Mouse (Mus musculus): ENCODE measurements around the gene Acyp2.
"Not testable (repeated sequence)": the region's sequence is repeated elsewhere in the genome, so short reads cannot be mapped to it uniquely, and the experiment has no call there.

The Acyp2 gene

DNA sequence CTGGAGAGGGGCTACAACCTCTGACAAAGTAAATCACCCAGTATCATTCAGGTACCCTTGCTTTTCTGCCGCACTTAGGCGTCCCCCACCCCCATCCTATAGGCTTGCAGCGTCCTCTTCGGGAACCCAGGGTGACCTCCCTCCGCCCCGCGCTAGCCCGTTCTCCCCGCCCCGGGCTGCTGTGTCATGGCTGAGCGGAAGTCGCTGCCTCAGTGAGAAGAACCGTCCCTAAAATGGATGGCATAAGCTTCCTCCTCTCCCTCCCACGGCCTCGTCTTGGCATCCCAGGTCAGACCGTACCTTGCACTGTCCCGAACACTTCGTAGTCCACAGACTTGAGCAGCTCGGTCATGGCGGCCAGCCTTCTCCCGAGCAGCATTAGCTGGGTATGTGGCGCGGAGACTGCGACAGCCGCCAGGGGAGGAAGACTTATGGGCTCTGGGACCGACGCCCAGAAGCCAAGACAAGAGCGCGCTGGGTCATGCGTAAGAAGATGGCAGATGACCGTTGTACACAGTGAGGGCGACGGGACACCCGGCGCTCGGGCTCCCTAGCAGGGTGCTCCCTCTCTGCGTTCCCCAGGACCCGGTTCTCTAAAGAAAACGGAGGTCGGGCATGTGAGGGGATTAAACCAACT, at the start of gene Acyp2:
Gene Acyp2, minus strand, starts transcription at position 587 of the 637 bp plus-strand sequence.
- peak; percentile 91 to 93 for DNase-seq

DNA sequence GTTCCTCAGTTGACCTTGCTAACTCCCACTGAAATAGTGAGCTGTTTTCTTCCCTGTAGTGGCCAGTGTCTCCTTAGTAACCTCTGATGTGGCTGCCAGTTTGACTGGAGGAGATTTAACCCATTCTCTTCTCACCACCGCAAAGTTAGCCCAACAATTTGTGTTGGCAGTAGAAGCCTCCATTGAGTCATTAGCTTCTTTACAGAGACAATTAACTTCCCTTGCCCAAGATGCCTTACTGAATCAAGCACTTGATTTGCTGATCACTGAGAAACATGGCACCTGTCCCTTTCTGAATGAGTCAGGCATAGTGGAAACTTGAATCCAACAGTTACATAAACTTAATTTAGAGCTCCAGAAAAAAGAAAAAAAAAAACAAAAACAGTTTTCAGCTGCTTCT, 40.0 kb upstream of the Acyp2 start:
- DNase-seq: no peak

DNA sequence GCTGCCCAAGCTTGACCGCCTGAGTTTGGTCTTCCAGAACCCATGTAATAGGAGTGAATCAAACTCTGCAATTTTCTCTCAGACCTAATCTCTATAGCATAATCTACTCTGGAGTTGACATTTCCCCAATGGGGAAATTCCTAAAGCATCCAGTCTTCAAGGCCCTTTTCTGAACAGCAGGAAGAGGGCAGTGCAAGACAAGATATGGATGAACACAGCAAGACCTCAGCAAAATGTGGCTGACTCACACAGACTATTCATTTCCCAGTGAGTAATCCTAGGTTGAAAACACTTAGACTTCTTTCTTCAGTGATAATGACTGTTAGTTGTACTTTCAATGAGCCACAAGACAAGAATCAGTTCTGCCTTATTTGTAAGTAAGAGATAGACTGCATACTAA, 26.7 kb upstream of the Acyp2 start:
- peak; percentile 54 to 62 for DNase-seq

DNA sequence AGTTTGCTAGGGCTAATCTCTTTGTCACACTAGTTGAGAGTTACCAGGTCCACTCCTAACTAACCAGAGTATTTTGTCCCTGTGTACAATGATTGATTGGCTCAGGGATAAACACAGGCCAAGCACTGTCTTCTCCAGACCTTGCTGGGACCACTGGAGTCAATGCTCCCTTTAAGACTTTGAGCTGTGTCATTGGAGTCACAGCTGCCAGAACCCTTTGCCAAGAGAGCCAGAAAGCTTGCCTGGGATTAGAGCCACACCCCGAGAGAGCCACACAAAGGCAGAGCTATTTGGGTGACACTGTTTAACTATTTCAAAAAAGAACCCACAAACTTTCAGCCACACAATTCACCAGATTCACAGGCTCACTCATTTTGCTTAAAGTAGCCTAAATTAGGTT, 23.3 kb upstream of the Acyp2 start:
- DNase-seq: peak; percentile 19 to 46

DNA sequence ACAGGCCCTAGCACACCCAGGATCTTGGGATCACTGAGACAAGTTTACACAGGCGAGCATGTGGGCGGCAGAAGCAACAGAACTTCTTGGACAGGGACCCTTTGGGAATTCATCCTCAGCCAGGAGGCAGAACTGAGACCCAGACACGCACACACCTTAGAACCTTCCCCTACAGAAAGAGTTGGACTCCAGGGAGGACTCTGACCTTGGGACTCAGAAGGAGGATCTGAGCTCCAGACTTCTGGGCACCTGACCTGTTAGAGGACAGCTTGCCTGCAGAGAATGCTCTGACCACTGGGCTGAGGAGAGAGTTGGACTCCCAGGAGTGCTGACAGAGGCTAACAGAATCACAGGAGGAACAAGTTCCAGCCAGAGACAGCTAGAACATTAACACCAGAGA, 13.6 kb upstream of the Acyp2 start:
- no peak for DNase-seq

DNA sequence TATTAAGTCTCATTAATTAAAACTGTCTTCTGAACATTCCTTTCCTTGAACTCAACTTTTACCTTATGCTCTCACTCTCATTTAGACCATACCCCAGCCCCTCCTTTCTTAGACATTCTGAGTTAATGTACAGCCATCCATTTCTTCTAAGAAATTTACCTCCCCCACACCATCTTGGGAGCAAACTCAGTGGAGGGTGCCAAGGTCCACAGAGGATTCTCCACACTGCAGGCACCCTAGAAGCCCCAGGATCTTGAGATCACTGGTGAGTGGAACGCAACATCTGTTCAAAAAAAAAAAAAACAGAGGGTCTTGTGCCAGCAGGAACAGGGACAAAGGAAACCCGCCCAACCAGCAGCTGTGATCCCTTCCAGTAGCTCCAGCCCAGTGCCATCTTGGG, 13.2 kb upstream of the Acyp2 start:
- no peak for DNase-seq

DNA sequence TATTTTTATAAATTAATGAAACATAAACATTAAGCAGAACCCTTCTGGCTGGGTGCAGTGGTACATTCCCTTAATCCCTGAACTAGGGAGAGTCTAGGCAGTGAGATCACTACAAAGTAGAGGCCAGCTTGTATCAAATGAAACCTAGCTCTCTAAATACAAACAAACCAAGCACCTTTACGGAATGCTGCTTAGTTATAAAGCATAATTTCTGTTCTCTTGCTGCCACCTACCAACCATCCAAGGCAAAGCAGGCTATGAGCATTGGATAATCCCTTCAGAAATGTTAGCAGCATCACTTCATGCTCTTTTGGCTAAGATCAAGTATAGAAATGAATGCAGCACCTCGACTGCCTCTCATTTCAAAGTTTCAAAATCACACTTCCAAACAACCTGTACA, 7.7 kb upstream of the Acyp2 start:
- DNase-seq: peak; percentile 66 to 74

DNA sequence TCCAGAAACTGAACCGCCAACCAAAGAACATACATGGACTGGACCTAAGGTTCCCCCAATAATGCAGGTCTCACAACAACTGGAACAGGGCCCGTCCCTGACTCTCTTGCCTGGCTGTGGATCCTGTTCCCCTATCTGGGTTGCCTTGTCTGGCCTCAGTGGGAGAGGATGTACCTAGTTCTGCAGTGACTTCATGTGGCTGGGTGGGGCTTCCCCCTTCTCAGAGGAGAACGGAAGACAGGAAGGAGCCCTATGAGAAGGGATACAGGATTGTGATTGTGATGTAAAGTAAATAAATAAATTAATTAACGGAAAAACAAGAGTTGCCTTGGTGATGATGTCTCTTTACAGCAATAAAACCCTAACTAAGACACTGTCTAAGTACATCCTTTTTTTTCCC, 6.7 kb upstream of the Acyp2 start:
- DNase-seq: no peak

DNA sequence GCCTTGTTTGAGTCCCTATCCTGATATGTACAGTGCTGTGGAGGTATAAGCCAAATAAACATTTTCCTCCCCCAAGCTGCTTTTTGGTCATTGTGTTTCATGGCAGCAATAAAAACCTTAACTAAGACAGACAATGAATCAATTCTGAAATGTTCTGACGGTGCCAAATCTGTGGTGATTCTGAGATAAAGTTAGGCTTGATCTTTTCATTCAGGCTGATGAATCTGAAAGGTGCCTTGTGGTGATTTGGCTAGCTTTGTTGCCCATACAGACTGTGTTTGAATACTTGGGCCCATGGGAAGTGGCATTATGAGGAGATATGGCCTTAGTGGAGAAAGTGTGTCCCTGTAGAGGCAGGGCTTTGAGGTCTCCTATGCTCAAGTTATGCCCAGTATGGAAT, 1.0 kb upstream of the Acyp2 start:
- no peak for DNase-seq

DNA sequence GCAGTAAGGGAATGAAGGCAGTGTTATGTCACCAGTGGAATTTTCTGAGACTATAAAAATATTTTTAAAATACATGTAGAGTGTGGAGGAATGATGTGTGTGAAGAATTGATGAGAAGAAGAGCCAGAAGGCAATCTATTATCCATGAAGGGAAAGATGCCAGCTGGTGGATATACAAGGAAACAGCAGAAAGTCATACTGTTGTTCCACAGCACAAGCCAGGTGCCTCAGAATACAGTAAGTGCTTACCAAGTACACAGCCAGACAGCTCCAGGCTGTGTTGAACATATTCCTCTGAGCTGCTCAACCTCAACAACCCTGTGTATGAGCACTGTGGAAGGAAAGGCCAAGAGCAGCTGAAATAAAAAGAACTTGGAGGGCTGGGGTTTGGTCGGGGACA, 13.7 kb downstream of the Acyp2 start:
- no peak for DNase-seq

DNA sequence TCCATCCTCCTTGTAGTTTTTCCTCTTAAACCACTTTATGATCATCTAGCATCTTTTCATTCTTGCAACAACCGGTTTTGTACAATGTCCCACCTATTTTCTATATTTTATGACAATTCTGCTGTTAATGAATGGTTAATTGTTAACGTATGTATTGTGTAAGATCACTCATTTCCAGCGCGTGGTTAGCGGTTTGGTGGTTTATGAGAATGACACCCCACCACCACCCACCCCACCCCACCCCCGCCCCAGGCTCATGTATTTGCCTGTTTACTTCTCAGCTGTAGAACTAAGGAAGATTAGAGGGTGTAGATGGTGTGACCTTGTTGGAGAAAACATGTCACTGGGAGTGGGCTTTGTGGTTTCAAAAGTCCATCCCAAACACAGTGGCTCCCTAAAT, 18.9 kb downstream of the Acyp2 start:
- no peak for DNase-seq

DNA sequence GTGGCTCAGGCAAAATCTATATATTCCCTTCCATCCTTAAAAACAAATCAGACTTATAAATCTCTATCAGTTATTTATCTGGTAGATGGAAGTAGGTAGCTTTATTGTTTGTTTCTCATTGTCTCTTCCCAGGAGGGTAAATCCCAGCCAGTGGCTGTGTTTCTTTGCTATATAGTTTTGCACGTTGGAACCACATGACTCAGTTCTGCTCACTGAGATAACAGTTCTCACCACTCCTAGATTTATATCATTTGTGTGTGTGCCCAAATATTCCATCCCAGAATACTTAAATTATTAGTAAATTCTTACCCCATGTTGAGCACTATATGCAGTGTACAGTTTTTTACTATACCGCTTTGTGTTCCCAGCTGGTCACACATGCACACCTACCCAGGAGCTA, 26.2 kb downstream of the Acyp2 start:
- no peak for DNase-seq

DNA sequence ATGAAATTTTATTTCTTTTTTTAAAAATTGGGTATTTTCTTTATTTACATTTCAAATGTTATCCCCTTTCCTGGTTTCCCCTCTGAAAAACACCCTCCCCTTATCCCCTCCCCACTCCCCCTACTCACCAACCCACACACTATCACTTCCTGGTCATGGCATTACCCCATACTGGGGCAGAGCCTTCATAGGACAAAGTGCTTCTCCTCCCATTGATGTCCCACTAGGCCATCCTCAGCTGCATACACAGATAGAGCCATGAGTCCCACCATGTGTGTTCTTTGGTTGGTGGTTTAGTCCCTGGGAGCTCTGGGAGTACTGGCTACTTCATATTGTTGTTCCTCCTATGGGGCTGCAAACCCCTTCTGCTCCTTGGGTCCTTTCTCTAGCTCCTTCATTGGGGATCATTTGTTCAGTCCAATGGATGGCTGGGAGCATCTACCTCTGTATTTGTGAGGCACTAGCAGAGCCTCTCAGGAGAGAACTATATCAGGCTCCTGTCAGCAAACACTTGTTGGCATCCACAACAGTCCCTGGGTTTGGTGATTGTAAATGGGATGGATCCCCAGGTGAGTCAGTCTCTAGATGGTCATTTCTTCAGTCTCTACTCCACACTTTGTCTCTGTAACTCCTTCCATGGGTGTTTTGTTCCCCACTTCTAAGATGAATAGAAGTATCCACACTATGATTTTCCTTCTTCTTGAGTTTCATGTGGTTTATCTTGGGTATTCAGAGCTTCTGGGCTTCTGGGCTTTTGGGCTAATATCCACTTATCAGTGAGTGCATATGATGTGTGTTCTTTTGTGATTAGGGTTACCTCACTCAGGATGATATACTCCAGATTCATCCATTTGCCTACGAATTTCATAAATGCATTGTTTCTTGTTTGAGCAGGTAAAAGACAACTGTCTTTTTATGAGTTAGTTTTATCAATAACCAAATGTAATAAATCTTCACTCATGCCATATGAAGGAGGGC, 27.7 kb downstream of the Acyp2 start:
- not testable (repeated sequence) for DNase-seq

DNA sequence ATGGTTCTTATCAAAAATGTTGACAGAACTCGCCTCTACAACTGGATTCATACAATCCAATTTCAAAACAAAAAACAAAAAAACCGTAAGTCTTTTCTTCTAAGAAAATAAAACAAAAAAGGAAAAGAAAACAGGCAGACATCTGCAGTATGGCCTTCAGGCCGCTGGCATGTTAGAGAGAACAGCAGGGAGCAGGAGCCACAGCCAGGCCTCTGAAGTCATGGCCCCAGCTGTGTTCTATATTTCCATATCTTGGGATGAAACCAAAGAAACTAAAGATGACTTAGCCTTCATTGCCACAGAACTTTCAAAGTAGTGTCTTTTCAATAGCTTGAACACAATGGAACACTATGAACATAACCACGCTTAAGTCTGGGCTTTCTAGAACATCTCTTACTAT, 31.2 kb downstream of the Acyp2 start:
- DNase-seq: peak; percentile 31 to 59

DNA sequence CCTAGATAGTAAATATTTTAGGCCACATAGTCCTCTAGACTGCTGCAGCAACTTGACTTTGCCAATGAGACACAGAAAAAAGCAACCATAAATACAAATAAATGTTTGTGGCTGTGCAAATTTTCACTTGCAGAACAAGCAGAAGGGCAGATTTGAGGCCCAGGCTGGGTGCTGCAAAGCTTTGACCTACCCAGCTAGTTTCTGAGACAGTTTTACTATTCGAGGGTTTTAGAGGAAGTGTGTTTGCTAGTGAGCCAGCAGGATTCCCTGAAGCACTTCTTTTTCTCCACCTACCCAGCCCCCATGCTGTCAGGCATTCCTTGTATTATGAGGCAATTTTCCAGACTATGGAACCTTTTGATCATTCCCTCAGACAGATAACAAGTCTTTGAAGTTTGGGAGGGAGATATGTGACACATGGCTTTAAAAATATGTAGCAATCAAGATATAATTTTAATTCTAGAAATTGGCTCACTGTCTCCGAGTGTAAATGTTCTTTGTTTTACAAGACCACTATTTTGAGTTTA, 31.8 kb downstream of the Acyp2 start:
- peak; percentile 8 for DNase-seq

DNA sequence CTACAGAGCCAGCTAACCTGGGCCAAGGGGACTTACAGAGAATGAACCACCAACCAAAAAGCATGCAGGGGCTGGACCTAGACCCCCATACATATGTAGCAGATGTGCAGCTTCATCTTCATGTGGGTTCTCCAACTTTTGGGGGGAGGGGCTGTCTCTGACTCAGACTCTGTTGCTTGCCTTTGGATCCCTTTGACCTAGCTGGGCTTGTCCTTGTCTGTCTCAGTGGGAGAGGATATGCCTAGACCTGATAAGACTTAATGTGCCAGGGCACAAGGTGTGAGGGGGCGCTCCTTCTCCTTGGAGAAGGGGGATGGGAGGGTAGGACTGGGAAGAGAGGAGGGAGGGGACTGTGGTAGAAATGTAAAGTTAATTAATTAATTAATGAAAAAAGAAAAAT, 33.4 kb downstream of the Acyp2 start:
- DNase-seq: peak in 1 of 2 experiments; percentile 2

DNA sequence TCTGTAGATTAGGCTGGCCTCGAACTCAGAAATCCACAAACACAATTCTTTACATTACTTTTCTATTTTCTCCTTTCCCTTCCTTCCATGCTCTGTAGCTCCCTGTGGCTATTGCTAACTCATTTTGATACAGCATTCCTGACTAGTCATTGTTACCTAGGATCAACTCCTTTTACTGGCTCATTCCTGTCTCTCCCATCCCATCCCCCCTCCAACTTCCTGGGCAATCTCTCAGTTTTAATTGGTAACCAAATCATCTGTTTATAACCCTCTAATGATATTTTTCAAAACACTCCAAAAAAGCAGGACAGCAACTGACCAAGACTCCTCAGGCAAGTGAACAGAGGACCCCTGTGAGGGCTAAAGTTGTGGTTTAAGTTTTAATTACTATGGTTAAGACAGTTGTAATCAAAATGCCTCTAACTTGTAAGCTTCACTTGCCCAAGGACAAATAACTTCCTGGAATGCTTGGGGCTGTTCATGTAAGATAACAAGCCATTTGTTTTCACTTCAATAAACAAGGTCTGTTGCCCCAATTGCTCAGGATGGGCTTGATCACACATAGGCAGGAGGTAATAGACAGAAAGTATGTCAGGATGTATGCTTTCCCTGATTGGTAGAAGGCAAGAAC, 35.4 kb downstream of the Acyp2 start:
- DNase-seq: no peak

DNA sequence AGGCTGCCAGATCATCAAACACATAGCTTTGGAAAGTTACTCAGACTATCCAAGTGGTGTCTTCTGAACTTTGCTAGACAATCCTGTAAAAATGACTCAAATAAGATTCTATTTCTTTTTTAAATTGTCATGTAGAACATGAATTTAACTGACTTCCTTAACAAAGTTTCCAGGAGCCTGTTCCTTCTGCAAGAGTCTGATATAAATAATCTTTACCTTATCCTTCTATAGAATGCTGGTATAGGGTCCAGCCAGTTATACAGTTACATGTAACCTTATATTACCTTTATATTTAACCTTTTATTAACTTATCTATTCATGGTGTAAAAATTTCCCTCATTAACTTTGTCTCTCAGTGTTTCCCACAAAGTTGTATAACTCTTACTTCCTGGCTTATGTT, 36.7 kb downstream of the Acyp2 start:
- DNase-seq: no peak

DNA sequence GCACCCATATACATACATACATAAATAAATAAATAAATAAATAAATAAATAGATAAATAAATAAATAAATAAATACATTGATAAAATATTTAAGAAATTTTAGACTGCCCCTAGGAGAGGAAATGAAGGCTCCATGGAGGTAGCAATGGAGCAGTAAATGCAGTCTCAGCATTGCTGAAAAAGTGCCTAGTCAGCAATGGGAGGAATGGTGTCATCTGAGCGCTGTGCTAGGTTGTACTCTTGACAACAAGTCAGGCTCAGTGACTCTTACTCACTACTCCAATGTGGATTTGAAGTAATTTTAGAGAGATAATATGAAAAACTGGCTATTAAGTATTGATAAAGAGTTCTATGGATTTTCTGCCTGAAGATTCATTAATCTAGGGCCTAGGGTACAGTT, 40.1 kb downstream of the Acyp2 start:
- DNase-seq: no peak

DNA sequence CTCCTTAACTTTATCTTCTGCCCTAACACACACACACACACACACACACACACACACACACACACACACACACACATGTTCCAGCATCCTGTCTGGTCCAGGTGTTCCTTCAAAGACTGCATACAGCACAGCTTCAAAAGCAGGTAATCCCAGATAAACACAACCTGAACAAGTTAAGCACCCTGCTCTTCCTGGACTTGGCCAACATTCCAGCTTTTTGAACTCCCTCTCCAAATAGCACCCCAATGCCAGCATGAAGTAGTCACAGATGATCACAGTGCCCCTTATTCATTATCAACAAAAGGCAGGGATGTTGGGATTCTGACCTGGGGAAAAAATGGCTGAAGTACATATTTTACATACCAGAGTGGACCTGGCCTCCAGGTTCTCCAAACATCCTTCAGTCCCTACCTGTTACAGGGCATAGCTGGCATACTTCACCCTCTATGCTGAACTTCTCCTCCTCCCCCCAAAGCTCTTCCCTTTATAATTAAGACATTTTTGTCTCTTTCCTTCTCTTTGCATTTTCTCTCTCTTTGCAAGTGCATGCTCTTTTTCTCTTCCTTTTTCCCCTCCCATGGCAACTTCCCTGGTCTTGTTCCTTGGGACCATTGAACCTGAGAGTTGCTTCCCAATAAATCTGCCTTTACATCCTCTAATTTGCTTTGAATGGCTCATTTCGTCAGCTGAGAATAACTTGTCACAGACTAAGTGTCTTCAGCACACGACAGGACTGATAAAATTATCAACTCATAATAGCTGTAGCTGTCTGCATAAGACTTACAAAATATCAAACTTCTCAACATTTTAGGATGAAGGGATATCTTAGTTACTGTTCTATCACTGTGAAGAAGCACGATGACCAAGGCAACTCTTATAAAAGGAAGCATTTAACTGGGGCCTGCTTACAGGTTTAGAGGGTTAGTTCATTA, 41.5 kb downstream of the Acyp2 start:
- no peak for DNase-seq

DNA sequence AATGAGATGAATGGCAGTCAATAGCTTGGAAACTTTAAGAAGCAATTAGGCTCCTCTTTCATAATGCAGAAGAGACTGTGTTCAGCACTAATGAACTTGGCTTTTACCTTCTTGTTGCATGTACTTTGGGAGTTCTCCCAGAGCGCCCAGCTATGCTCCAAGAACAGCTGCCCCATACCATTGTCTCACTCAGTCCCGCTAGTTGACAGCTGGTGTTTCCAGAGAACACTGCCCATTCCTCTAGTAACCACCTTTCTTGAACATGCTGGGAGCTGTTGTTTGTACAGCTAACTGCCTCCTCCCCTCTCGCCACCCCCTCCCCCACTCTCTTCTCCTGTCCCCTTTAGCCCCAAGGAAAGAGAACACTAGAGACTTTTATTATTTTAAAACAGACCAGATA, 52.1 kb downstream of the Acyp2 start:
- DNase-seq: no peak

DNA sequence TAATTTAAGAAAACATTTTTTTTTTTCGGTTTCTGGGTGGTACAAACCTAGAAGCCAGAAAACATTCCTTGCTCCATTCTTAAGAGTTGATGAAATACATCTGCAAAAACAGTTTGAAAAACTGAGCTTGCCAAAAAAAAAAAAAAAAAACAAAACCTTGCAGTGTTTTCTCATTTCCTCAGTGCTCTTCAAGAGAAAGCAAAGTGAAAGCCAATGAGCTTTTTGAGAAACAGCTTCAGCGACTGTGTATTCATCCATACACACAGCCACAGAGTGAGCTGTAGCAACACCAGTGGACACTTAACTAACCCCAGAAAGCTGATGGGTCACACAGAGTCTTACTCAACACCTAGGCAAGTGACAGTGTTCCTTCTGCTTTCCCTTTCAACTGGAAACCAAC, 69.4 kb downstream of the Acyp2 start:
- DNase-seq: no peak
